Mouse (Mus musculus): ENCODE results near the gene Lnx2.

The Lnx2 gene

GRCm38 (mm10) chr5:147020579-147020978 is 55.8 kb downstream of the Lnx2 start:
- no peak for DNase-seq (ENCODE audit: inconsistent ontology term)

DNA sequence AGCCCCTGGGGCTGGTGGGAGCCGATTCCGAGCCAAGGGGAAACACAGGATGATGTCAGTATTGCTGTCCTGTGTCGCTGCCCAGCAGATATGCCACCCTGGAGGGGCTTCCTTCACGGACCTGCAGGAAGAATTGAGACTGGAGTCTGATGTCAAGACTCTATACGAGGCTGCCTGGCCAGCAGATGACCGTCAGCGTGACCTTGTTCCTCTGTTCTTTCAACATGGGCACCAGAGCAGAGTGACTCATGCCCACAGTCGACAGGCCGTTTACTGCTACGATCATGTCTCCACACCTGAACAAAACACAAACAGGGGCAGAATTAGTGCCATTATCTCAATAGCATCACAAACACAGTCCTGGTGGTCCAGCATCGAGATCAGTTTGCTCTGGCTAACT is 57.6 kb downstream of the Lnx2 start:
- DNase-seq (ENCODE audit: inconsistent ontology term), result no peak

- no peak for DNase-seq (ENCODE audit: inconsistent ontology term)
Measured at GRCm38 (mm10) chr5:147017526-147017925, 58.9 kb downstream of the Lnx2 start.

- DNase-seq (ENCODE audit: inconsistent ontology term), result no peak
Measured at GRCm38 (mm10) chr5:147016622-147017021, 59.8 kb downstream of the Lnx2 start.

- DNase-seq (ENCODE audit: inconsistent ontology term), result no peak
Measured at GRCm38 (mm10) chr5:147015191-147015590, 61.2 kb downstream of the Lnx2 start.

DNA sequence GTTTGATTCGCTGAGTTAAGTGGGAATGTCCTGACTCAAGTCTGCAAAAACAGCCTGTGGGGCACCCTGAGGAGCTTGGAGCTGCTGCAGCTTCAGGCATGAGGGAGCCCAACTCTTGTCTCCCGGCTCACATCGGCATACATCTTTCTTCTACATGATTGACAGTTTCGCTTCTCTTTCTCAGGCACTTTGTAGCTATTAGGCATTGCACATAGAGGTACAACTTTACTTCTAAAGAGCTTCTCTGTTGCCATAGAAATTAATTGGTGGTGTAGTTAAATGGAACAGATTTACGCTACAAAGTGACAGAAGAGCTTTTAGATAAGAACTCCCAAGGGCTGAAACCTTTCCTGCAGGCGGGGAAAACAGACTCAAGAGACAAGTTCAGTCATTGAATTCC is 62.5 kb downstream of the Lnx2 start:
- no peak for DNase-seq (ENCODE audit: inconsistent ontology term)

GRCm38 (mm10) chr5:147011333-147011732 is 65.1 kb downstream of the Lnx2 start:
- DNase-seq (ENCODE audit: inconsistent ontology term), result no peak

DNA sequence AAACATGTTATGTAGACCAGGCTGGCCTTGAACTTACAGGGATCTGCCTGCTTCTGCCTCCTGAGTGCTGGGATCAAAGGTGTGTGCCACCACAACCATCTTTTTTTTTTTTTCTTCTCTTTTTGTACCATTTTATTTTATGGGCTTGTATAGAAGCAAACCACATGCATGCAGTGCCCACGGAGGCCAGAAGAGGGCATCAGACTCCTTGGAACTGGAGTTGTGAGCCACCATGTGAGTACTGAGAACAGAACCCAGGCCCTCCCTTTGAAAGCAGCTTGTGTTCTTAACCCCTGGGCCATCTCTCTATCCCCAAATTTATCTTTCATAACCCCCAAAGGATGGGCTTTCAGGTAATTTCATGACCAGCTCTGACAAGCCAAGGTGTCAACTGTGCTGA is 73.1 kb downstream of the Lnx2 start:
- DNase-seq (ENCODE audit: inconsistent ontology term), result no peak

- no peak for DNase-seq (ENCODE audit: inconsistent ontology term)
Measured at GRCm38 (mm10) chr5:147001312-147001711, 75.1 kb downstream of the Lnx2 start.

DNA sequence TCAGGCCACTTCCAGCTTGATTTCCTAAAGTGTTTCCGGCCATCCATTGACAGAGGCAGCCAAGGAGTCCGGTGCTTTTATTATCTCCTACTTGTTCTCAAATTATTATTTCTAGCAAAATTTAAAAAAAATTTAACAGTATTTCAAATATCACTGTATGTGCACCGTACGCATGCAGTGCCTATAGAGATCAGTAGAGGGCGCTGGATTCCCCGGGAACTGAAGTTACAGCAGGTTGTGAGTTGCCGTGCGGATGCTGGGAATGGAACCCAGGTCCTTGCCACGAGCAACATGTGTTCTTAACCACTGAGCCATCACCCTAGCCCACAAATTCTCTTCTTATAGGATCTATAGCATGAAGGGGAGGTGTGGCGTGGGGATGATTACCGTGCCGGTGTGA is 77.6 kb downstream of the Lnx2 start:
- DNase-seq (ENCODE audit: inconsistent ontology term), result no peak

DNA sequence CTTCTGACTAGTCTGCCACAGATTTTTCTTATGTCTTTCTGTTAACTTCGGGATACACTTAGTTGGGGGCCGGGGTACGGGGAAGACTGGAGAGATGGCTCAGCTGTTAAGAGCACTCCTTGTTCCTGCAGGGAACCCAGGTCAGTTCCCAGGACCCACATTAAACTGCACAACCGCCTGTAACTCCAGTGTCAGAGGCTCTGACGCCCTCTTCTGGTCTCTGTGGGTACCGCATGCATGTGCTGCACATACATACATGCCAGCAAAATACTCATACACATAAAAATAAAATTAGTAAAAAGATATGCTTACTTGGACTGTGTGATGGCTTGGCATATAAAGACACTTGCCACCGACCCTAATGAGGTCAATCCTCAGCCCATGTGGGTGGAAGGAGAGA is 79.6 kb downstream of the Lnx2 start:
- DNase-seq (ENCODE audit: inconsistent ontology term), result no peak

DNA sequence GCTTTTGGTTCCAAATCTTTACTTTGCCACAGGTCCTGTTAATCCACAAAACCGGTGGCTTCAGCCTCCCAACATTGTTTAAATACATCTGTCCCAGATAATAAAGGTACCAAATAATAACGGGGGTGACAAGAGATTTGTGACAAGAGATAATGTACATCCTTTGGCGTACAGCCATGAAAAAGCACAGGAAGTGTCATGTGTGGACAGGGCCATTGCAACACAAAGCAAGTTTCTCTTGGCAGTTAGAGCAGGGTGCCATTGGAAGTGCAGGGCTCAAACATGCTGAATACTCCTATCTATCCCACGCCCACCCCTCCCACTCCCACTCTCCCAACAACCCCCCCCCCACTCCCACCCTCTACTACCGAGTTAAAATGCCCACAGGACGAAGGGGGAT is 81.4 kb downstream of the Lnx2 start:
- no peak for DNase-seq (ENCODE audit: inconsistent ontology term)

- DNase-seq (ENCODE audit: inconsistent ontology term), result peak; percentile 97
Measured at GRCm38 (mm10) chr5:146993509-146993908, 82.9 kb downstream of the Lnx2 start.

- no peak for DNase-seq (ENCODE audit: inconsistent ontology term)
Measured at GRCm38 (mm10) chr5:146989051-146989450, 87.3 kb downstream of the Lnx2 start.

DNA sequence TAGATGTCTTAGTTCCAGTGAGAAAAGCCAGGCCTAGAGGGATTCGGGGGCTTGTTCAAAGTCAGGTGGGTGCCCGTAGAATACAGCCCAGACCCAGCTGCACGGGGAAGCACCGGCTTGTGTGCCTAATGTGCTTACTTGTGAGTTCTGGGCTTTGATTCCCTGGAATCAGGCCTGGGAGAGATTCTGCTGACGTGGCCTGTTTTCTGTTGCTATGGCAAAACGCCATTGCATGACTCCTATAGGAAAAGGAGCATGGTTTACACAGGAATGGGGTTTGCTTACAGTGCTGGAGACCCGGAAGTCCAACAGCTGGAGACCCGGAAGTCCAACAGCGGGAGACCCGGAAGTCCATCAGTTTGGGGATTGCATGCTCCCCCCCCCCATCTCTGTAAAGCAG is 88.8 kb downstream of the Lnx2 start:
- DNase-seq (ENCODE audit: inconsistent ontology term), result no peak

GRCm38 (mm10) chr5:146985725-146986433 is 90.5 kb downstream of the Lnx2 start:
- peak; percentile 47 for DNase-seq (ENCODE audit: inconsistent ontology term)

- peak; percentile 61 for DNase-seq (ENCODE audit: inconsistent ontology term)
Measured at GRCm38 (mm10) chr5:146983216-146983615, 93.2 kb downstream of the Lnx2 start.

GRCm38 (mm10) chr5:146981376-146981775 is 95.0 kb downstream of the Lnx2 start:
- DNase-seq (ENCODE audit: inconsistent ontology term), result no peak

DNA sequence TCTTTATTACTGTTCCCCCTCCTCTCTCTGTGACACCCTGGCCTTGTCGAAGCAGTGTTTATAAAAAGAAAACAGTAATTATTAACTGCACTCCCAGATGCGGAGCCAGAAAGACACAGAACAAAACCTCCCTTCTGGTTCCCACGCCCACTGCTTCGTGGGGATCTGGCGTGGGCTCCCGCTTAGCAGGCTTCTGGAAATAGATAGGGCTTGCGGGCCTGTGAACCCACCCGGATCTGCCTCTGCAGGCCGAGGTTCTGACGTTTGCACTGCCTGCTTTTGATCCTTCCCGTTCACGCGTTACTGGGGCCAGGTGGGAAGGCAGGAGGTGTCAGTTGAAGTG is 101.6 kb downstream of the Lnx2 start:
- DNase-seq (ENCODE audit: inconsistent ontology term), result no peak

GRCm38 (mm10) chr5:146973858-146974780 is 102.3 kb downstream of the Lnx2 start:
- peak; percentile 26 for DNase-seq (ENCODE audit: inconsistent ontology term)

DNA sequence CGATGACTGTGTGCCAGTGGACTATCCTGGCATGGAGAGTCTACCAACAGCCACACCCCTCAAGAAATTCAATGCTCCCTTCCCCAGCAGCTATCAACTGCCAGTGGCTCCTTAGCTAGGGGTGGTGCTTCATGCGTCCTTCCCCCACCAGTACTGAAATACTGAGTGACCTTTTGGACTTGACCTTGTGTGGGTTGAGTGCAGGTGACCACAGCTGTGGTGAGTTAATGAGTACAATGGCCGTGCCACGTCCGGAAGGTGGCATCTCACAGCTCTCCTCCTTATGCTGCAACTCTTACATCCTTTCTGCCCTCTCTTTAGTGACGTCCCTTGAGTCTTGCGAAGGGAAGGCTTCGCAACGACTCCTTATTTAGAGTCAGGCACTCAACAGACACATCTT is 103.0 kb downstream of the Lnx2 start:
- DNase-seq (ENCODE audit: inconsistent ontology term), result no peak

DNA sequence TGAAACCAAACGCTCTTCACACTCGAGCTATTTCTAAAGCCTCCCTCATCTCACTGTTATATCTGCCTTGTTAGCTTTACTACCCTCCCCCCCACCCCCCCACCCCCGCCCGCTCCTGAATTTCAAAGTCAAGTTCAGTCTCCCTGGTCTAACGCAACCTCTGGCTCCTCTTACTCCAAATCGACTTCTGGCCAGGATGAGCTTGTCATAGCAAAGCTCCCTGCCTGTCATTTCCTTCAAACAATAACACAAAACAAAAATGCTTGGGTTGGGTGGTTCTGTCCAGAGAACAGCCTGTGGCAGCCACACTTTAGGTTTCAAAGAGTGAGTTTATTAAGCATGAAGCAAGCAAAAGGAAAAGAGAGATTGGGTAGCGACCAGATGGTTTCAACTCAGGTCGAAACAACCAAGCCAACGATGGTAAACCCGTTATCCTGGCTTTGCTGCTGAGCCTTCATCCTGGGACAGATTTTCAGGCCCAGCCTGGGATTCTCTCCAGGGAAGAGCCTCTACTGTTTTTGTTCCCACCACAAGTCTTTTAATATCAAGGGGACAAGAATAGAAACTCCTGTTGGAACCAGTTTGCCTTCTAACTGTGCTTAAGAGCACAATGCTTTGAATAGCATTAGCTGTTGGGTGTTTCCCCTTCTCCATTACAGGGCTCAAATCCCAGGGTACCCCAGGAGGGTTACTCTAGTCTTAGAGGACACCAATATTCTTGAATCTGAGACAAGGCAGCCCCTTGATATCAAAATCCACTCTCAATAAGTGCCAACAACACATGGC is 104.4 kb downstream of the Lnx2 start:
- DNase-seq (ENCODE audit: inconsistent ontology term), result no peak

Measured in Muller cell, postnatal 12 days (primary cell).